Mouse (Mus musculus) embryonic stem cell, embryonic (primary cell): ENCODE data around the gene Zbp1.

Experiments used
- CTCF ChIA-PET, 4 experiments: fragments of 300-600 bp in 2 of 4; fragments of 350-600 bp in 2 of 4; sonication (Branson Sonifier 250); formaldehyde crosslinking; loops; one replicate each; lab custom pipeline; 2022; ENCODE audit warnings: inconsistent platforms in 2 of 4; lab: Charles Lee
- POLR2A ChIA-PET, 4 experiments: fragments of 300-600 bp in 2 of 4; fragments of 350-600 bp in 2 of 4; sonication (Branson Sonifier 250); formaldehyde crosslinking; loops; one replicate each; lab custom pipeline; 2022; ENCODE audit warnings: antibody characterized with exemption in 4 of 4, inconsistent platforms in 1 of 4; lab: Charles Lee

Gene Zbp1

DNA sequence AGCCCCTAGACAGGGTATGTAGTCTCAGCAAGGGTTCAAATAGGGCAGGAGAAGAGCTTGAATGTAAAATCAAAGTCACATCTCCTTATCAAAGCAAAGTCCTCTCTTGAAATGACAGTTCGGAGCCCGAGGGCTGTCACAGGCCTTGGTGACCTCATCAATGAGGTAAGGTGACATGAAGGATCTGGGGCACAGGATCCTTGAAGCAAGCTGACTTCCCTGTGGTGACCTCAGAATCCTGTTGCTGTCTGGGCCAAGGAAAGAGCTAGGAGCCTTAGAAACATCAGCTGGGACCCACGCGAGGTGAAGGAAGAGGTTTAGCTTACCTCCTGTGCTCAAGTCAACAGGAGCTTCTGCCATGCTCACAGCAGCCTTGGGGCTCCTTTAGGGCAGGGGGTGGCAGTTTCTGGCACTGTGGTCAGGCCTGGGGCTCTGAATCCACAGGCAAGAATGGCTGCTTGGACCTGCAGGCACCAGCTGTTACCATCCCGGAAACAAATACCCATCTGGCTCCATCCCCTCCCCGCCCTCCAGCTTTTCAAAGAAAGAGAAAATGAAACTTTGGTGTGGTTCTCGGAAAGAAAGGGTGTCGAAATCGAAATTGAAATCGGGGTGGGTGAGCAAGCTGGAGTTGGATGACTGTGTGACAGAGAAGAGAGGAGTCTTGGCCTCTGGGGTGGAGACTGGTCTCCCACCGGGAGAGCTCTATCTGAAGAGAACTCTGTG lies at the start of gene Zbp1:
Gene Zbp1 (minus strand): TSS at position 508 of the 726 bp plus-strand sequence.
- POLR2A ChIA-PET: interaction anchor here (0.5 to 1.1 kb wide), 7 partner anchors 9 to 202 kb away, joined by 3 to 5 read pairs (median 3); no protein-coding TSS in a partner anchor

DNA sequence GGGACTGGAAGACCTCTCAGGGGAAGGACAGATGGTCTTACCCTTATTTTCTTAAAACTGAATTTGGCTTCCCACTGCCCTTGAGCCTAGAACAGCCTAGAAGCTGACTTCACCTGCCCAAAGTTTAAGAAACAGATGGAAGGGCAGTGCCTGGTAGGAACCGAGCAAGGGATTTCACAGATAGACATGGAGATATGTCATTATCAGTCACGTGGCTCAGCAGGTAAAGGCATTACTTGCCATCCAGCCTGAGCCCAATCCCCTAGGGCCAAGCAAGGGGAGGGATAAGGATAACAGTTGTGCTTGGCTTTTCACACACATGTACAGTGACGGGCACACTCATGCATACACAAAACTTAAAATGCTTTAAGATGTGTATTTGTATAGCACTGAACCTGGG lies 48.8 kb upstream of the Zbp1 start:
- ChIA-PET CTCF (interaction anchor here in 1 of 4 experiments (0.8 to 1.0 kb wide), 2 partner anchors 19 to 38 kb away, joined by 3 read pairs; no protein-coding TSS in a partner anchor), POLR2A (interaction anchor here in 2 of 4 experiments (0.6 to 8.9 kb wide), 7 partner anchors 13 to 49 kb away, joined by 3 to 72 read pairs (median 10); no protein-coding TSS in a partner anchor)

More for the DNA sequence above, at the start of gene Zbp1:
- CTCF ChIA-PET: interaction anchor here (0.6 to 4.8 kb wide), 48 partner anchors 8 to 1177 kb away, joined by 3 to 30 read pairs (median 4); no protein-coding TSS in a partner anchor

DNA sequence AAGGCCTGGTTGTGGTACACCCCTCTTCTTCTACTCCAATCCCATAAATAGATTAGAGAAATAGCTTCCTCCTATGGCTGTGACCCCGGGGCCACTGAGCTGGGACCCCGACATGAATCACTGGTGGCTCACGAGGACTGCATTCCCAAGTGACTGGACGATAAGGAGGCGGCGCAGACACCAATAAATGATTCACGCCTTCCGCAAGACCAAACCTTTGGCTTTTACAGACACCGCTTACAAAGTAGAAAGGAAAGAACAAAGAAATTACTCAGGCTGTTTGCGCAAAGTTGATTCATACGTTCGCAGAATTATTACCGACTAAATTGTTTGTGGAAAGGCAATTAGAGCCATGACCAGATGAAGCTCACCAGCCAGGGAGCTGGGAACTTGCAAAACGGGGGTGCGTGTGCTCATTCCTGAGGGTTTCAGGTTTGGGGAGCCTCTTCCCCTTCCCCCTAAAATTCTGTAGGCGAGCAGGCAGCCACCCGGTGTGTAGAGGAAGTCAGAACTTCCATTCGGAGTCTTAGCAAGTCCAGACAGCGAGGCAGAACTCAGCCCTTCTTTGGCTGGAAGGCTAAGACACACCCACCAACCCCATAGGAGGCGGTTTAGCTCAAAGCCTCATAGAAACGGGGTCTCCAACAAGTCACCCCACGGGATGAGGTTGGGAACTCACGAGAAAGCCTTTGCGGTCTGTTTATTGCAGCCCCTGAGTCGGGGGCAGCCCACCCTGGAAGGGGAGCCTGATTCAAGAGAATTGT lies 47.8 kb upstream of the Zbp1 start:
- ChIA-PET POLR2A (interaction anchor here in 3 of 4 experiments (0.7 to 8.9 kb wide), 16 partner anchors 9 to 355 kb away, joined by 3 to 72 read pairs (median 4); partner anchors contain the start of genes Pmepa1 (in 1 of the 3) and Zbp1 (in 1 of the 3)), CTCF (interaction anchor here in 3 of 4 experiments (0.6 to 1.7 kb wide), 4 partner anchors 13 to 37 kb away, joined by 3 to 5 read pairs (median 4); no protein-coding TSS in a partner anchor)

DNA sequence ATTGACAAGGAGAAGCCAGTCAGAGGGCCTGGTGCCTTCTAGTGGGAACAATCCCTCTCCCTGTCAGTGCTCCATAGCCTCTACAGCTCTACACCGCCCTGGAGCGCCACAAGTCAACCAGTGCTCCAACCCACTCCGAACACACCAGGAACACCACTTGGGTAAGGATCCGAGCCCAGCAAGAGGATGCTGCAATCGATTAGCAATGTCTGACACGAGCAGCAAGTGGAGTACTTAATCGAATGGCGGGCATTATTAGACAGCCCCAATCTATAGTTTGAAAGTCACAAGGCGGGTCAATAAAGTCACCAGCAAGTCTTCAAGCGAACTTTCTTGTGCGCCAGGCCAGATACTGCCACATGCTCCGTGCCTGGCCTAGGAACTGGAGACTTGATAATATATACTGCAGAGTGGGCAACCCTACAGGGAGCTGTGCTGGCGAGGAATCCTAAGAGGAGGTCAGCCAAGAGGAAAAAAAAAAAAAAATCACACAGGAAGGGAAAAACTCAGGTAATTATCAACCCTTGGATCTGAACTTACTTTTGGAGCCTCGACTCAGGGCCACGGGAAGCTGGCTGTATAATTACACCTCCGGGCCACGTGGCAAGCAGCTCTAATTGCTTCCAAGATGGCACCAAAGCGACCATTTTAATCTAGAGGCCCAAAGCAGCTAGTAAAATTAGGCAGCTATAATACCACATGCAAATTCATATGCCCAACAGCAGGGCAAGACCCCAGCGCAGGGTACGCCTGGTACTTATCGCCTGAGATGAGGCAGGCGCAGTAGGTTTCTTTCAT lies 46.9 kb upstream of the Zbp1 start:
- ChIA-PET POLR2A (interaction anchor here (0.7 to 8.9 kb wide), 19 partner anchors 8 to 356 kb away, joined by 3 to 72 read pairs (median 5); partner anchors contain the start of gene Pmepa1 (in 2 of the 4)), CTCF (interaction anchor here in 3 of 4 experiments (0.8 to 1.9 kb wide), 6 partner anchors 35 to 47 kb away, joined by 3 to 10 read pairs (median 5); partner anchors contain the start of gene Zbp1 (in 1 of the 3))

DNA sequence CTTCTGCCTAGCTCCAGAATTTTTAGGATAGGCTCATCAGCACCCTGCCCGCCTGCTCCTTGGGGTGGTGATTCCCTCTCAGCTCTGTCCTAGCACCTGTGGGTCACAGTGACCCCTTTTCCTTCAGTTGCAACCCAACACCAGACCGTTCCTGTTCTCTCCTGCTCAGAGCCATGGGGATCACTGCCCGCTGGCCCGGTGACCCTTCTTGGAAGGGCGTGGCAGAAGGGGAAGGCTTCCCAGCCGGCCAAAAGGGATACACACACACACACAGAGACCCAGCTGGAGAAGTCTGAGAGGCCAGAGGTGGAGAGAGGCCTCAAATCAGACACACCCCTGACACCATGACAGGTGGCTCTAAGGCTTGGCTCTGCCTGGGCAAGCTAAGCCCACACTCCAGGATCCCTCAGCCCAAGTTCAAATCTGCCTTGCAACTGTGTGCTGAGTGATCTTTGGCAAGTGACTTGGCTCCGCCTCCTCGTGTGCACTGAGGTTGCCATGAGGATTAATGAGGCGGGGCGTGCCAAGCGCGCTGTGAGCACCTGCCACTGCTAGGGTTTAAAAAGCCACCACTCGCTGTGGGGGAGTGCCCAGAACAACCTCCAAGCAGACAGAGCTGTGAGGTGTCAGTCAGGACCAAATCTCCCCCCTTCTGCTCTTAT lies 45.9 kb upstream of the Zbp1 start:
- POLR2A ChIA-PET: interaction anchor here (0.5 to 8.9 kb wide), 28 partner anchors 8 to 813 kb away, joined by 3 to 72 read pairs (median 4); partner anchors contain the start of gene Pmepa1 (in 2 of the 4)

DNA sequence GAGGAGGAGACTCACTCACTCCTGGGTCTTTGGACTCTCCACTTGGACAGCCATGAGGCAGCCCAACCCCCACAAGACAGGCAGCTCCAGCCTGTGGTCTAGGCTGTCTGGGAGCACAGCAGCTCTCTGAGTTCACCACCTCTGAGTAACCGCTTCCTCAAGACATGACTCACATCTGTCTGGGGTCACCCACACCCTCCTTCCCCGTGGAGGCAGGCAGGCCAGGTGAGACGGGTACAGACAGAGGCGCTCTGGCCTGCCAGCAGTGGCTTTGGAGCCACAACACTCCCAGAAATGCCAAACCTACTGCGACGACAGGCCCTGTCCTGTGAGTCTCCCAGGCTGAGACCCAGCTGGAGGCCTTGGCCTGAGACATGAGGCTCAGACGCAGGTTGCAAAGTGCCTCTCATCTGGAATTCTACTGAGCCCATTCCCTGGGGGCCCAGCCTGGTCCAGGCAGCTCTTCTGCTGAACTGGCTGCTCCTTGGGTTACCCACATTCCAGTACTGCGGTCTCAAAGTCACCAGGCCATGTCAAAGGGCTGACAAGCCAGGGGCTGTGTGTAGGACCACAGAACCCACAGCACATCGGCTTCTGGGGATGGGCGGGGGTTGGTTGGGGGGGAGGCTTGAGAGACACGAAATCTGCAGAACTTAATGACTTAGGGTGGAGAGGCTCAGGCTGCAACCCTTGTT lies 45.1 kb upstream of the Zbp1 start:
- CTCF ChIA-PET: interaction anchor here in 3 of 4 experiments (0.5 to 1.9 kb wide), 11 partner anchors 11 to 170 kb away, joined by 3 to 10 read pairs (median 4); partner anchors contain the start of gene Zbp1 (in 1 of the 3)
- POLR2A ChIA-PET: interaction anchor here (0.5 to 8.9 kb wide), 23 partner anchors 9 to 1064 kb away, joined by 3 to 72 read pairs (median 4); partner anchors contain the start of genes Pmepa1 (in 1 of the 4) and Rab22a (in 1 of the 4)

More for the DNA sequence above, 45.9 kb upstream of the Zbp1 start:
- CTCF ChIA-PET: interaction anchor here in 3 of 4 experiments (0.5 to 1.9 kb wide), 10 partner anchors 14 to 171 kb away, joined by 3 to 10 read pairs (median 4); partner anchors contain the start of gene Zbp1 (in 1 of the 3)

DNA sequence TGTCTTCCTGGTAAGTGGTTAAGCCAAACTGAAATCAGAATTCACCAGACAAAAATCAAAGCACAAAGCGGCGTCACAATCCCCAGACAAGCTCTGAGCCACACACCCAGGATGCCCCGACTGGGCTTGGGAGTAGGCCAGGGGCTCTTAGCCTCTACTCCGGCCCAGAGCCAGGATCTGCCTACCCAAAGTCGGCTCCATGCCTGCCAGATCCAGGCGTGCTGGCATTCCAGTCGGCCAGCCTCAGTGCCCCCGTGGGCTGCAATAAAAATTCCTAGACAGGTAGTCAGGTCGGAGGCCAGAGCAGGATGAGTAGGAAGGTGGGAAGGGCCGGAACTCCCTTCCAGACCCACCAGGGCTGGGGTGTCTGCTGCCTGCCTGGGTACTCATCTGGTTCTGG lies 42.8 kb upstream of the Zbp1 start:
- ChIA-PET POLR2A (interaction anchor here in 3 of 4 experiments (1.1 to 8.9 kb wide), 5 partner anchors 9 to 12 kb away, joined by 3 to 72 read pairs (median 10); no protein-coding TSS in a partner anchor), CTCF (no interaction called here)

DNA sequence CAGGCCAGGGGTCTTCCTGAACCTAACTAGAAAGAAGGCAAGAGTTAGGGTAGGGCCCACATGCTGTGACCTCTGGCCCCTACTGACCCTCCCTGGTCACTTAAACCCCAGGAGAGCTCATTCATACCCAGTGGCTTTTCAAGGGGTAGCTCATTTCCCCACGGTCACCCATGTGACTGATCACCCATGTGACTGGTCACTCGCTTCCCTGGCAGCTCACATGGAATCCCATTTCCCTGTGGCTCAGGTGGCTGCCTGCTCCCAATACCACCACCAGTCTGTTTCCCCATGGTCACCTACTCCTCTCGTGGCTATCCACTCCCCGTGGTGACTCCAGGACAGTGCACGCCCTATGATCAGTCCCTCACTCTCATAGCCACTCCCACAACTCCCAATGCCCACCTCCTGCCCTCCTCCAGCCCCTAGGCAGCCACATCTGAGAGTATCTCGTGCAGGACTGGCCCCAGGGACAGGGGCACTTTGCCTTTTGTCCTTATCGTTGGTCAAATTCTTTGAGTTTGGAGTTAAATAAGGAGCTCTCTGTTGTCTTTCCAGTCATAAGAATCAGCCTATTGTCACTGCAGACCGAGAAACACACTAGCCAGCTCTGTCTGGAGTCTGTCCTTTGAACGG lies 39.9 kb upstream of the Zbp1 start:
- POLR2A ChIA-PET: interaction anchor here in 3 of 4 experiments (0.7 to 8.9 kb wide), 11 partner anchors 8 to 173 kb away, joined by 3 to 63 read pairs (median 4); no protein-coding TSS in a partner anchor
- CTCF ChIA-PET: interaction anchor here in 3 of 4 experiments (1.1 to 2.4 kb wide), 6 partner anchors 9 to 29 kb away, joined by 3 to 8 read pairs (median 4); no protein-coding TSS in a partner anchor

DNA sequence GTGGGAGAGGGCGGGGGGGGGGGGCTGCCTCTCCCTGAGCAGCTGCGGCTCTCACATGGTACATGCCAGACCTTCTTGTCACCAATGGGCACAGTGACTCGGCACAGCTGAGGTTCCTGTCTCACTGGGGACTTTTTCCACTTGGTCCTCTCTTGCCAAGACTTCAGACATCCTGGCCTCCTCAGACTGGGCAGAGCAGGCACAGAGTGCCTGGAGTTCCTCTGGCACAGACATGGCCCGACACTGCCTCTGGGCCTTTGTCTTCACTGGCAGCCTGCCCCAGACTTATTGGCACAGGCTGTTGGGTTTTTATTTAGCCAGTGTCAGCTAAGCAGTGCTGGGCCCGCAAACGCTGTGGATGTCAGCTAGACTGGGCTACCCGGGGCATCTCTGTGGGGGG lies 38.9 kb upstream of the Zbp1 start:
- ChIA-PET POLR2A (interaction anchor here in 2 of 4 experiments (1.4 to 3.9 kb wide), 4 partner anchors 9 to 34 kb away, joined by 4 to 15 read pairs (median 6); no protein-coding TSS in a partner anchor), CTCF (interaction anchor here in 2 of 4 experiments (0.6 to 2.0 kb wide), 2 partner anchors 28 to 31 kb away, joined by 3 to 7 read pairs; no protein-coding TSS in a partner anchor)

DNA sequence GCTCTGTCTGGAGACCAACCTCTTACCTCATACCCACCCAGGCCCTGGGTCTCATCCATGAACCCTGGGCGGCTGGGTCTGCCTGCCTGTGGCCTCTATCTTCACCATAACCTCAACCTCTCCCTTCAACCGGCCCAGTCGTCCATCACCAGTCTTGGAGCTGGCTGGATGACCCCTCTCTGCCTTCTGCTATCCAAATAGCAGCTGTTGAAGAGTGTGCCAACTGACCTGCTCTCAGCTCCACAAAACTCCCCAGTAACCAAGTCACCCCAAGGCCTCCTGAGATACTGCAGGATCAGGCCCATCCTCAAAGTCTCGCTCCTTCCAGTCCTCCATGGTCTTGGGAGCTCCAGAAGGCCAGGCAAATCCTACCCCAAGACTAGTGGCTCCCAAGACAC lies 37.8 kb upstream of the Zbp1 start:
- ChIA-PET POLR2A (interaction anchor here in 3 of 4 experiments (0.7 to 3.9 kb wide), 8 partner anchors 8 to 69 kb away, joined by 3 to 15 read pairs (median 6); partner anchors contain the start of gene Zbp1 (in 1 of the 3)), CTCF (interaction anchor here in 3 of 4 experiments (0.6 to 2.0 kb wide), 4 partner anchors 24 to 298 kb away, joined by 3 to 7 read pairs (median 5); no protein-coding TSS in a partner anchor)

DNA sequence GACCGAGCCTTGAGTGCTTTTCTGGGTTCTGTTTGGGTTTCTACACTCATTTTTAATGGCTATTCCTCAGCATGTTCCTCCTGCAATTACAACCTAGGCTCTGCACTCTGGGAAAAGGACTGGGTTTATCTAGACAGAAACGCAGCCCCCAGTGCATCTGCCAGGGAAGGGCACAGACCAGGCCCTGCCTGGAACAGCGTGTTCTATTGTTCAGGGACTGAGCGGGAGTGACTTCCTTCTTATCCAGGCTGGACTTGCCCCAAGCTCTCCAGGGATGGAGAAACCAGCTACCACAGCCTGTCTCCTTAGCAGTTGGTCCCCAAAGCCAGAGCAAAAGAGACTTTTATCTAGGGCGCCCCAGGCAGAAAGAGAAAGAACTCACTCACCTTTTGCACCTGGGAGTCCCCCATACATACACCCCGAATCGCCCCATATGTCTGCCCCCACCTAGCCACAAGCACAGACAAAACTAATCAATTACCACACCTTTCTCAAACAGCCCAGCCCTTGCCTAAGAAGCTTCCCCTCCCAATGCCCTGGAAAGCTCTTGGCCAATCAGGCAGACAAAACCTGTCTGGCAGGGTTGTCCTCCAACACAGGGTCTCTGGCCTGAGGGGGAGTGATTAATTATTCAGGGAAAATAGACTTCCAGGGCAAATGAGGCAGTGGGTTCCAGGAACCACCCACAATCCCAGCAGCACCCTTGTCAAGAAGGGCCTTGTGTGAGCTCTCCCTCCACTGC lies 37.3 kb upstream of the Zbp1 start:
- POLR2A ChIA-PET: interaction anchor here in 3 of 4 experiments (0.7 to 2.8 kb wide), 6 partner anchors 8 to 69 kb away, joined by 3 to 9 read pairs (median 6); partner anchors contain the start of gene Zbp1 (in 1 of the 3)
- CTCF ChIA-PET: interaction anchor here in 2 of 4 experiments (0.7 to 2.0 kb wide), 5 partner anchors 23 to 70 kb away, joined by 3 to 7 read pairs (median 5); no protein-coding TSS in a partner anchor

DNA sequence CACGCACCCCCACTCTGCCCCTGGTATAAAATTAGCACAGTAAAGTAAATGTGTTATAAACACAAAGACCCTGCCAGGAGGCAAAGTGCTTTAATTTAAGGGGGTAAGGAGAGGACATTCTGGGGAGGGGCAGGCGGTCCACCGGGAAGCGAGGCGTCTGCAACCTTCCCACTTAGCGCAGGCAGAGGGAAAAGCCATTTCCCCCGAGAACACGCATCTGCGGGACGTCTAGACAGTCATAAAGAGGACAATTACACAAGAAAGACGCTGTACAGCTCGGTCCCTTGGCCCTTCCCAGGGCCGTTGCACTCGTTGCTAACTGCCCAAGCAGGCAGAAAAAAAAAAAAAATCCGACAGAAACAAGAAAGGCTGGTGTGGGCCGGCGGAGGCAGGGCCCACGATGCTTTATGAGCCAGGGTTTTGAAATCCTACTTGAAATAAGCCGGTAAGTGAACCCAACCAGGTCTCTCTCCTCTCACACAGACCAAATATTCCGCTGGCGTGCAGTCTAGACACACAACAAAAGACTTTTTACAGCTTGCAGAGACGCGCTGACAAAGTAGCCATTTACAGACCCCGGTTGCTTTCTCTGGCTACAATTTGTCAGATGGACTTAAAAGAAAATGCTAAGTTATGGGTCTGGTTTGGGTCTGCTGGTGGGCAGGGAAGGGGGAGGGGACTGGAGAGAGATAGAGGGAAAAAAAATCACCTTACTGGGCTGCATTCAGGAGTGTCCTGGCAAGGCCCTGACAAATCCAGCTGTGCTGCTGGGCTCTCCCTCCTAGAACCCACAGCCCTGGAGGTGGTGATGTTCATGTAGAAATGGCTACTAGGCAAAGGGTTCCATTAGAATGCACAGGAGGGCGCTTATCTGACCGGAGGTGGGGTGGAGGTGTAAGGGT lies 35.3 kb upstream of the Zbp1 start:
- ChIA-PET CTCF (interaction anchor here in 2 of 4 experiments (0.8 to 1.2 kb wide), 2 partner anchors 24 to 34 kb away, joined by 3 read pairs; no protein-coding TSS in a partner anchor), POLR2A (interaction anchor here in 2 of 4 experiments (0.6 to 7.1 kb wide), 4 partner anchors 10 to 21 kb away, joined by 3 to 72 read pairs (median 3); no protein-coding TSS in a partner anchor)

DNA sequence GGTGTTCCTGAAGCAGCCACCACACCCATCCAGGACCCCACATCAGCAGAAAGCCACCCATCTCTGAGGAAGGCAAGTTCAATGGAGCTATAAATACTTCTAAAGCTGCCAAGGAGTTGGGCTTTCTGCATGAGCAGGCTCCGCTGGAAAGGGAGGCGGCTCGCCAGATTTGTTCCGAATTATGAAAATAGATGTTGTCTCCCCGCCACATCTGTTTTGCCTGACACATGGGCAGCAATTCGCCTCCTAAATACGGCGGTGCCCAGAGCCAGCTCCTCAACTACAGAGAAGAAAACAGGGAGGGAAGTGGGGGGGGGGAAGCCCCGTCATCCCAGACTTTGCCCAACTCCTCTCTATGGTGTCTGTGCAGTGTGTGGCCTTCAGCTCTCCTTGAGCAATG lies 33.0 kb upstream of the Zbp1 start:
- CTCF ChIA-PET: interaction anchor here (0.7 to 5.0 kb wide), 9 partner anchors 11 to 66 kb away, joined by 3 to 32 read pairs (median 4); no protein-coding TSS in a partner anchor
- POLR2A ChIA-PET: interaction anchor here in 3 of 4 experiments (0.5 to 7.1 kb wide), 10 partner anchors 10 to 246 kb away, joined by 3 to 72 read pairs (median 4); no protein-coding TSS in a partner anchor
